Mouse (Mus musculus) heart, embryonic 15.5 days (tissue): ENCODE results near the gene Arrdc2. TPM values are rescaled to one million over a fixed set of nuclear protein-coding genes. Genes with fewer than 3 reads are reported as not detected.
A peak's percentile ranks its signal among the peaks of the same experiment; 100 is the strongest.

ENCODE experiments used
- ATAC-seq: fragments of 200-750 bp; cut with Nextera tagmentation; replicated peaks from 2 replicates; pipeline ENCODE4 v1.8.0; 2017; ENCODE audit warnings: low read depth, moderate TSS enrichment; ENCODE audit not compliant: insufficient number of reproducible peaks, insufficient read depth, low FRiP score
- H3K27ac ChIP-seq: fragments of 300-500 bp; sonication (generic); 2 replicates; pipeline ENCODE4 v1.5.1; 2015; ENCODE audit warnings: mild to moderate bottlenecking, inconsistent platforms
- H3K27me3 ChIP-seq: fragments of 300-500 bp; sonication (generic); 2 replicates; pipeline ENCODE4 v1.6.1; 2015; ENCODE audit warnings: inconsistent platforms
- H3K36me3 ChIP-seq: fragments of 300-500 bp; sonication (generic); 2 replicates; pipeline ENCODE4 v1.6.1; 2015; ENCODE audit warnings: mild to moderate bottlenecking, inconsistent platforms
- H3K4me1 ChIP-seq: fragments of 300-500 bp; sonication (generic); replicated peaks from 2 replicates; pipeline ENCODE4 v1.6.1; 2015; ENCODE audit warnings: inconsistent platforms
- H3K4me2 ChIP-seq: fragments of 300-500 bp; sonication (generic); 2 replicates; pipeline ENCODE4 v1.6.1; 2015; ENCODE audit warnings: inconsistent platforms, mild to moderate bottlenecking, moderate library complexity
- H3K4me3 ChIP-seq: fragments of 300-500 bp; sonication (generic); 2 replicates; pipeline ENCODE4 v1.5.1; 2015; ENCODE audit warnings: mild to moderate bottlenecking, inconsistent platforms
- H3K9ac ChIP-seq: fragments of 300-500 bp; sonication (generic); 2 replicates; pipeline ENCODE4 v1.6.1; 2015; ENCODE audit warnings: mild to moderate bottlenecking, inconsistent platforms
- H3K9me3 ChIP-seq: fragments of 300-500 bp; sonication (generic); replicated peaks from 2 replicates; pipeline ENCODE4 v1.6.1; 2016; ENCODE audit warnings: inconsistent platforms
- WGBS: fragments of 180-500 bp; shearing (Covaris S2); methylation state at CpG from one replicate; pipeline ENCODE4 v1.1.7; 2015; ENCODE audit warnings: mixed read lengths; 5-methylcytosine and 5-hydroxymethylcytosine counted together
- polyA plus RNA-seq: library from polyadenylated mRNA; unstranded; fragments of >200 nt; fragmentation: Nextera tagmentation; extraction: Ambion mirVana; gene quantifications from 2 replicates; pipeline ENCODE4 v1.2.1, GENCODE M21; 2015

Arrdc2 gene
- 2.8 and 4.0 TPM in 2 replicates for polyA plus RNA-seq

GRCm38 (mm10) chr8:70839408-70840351, at the start of gene Arrdc2:
TSS of gene Arrdc2 (minus strand) at chr8:70839720.
- Histone ChIP-seq H3K9ac (peak within 1 kb of the TSS; percentile 84), H3K9me3 (no peaks in the 10 kb centered on the region), H3K4me2 (peak within 1 kb of the TSS; percentile 93), H3K36me3 (no peaks in the 10 kb centered on the region), H3K4me3 (peak within 1 kb of the TSS; percentile 63), H3K27me3 (peaks cover 8% of the 10 kb centered on the region; the same call in 1 of the 2 replicates), H3K4me1 (peaks cover 12% of the 10 kb centered on the region), H3K27ac (peak within 1 kb of the TSS; percentile 85)
- WGBS = 3% methylated on average over 55 of the region's 55 CpGs
- ATAC-seq = peak; percentile 96

GRCm38 (mm10) chr8:70887669-70888068, 48.1 kb upstream of the Arrdc2 start:
- Histone ChIP-seq H3K4me3 (no peak overlapping the region), H3K27me3 (peaks cover 43% of the 10 kb centered on the region), H3K36me3 (no peaks in the 10 kb centered on the region), H3K9me3 (no peaks in the 10 kb centered on the region; the same call in 1 of the 2 replicates), H3K4me2 (no peak overlapping the region), H3K9ac (no peak overlapping the region), H3K27ac (no peak overlapping the region), H3K4me1 (peaks cover 11% of the 10 kb centered on the region)
- WGBS = 4% methylated on average over 18 of the region's 18 CpGs
- ATAC-seq = no peak

GRCm38 (mm10) chr8:70885612-70886011, 46.1 kb upstream of the Arrdc2 start:
- H3K9ac ChIP-seq = no peak overlapping the region
- WGBS = 14% methylated on average over 12 of the region's 12 CpGs
- no peak overlapping the region for H3K4me3 ChIP-seq
- H3K4me2 ChIP-seq = no peak overlapping the region
- H3K27me3 ChIP-seq = peaks cover 25% of the 10 kb centered on the region
- no peaks in the 10 kb centered on the region for H3K9me3 ChIP-seq
- H3K36me3 ChIP-seq = no peaks in the 10 kb centered on the region
- no peak for ATAC-seq
- H3K27ac ChIP-seq = no peak overlapping the region
- peaks cover 7% of the 10 kb centered on the region for H3K4me1 ChIP-seq

- Histone ChIP-seq H3K4me3 (no peak overlapping the region), H3K9ac (no peak overlapping the region), H3K4me1 (peaks cover 17% of the 10 kb centered on the region), H3K27ac (no peak overlapping the region), H3K27me3 (peaks cover 18% of the 10 kb centered on the region; the same call in 1 of the 2 replicates), H3K36me3 (no peaks in the 10 kb centered on the region), H3K4me2 (no peak overlapping the region), H3K9me3 (no peaks in the 10 kb centered on the region)
- no peak for ATAC-seq
- 73% methylated on average over 10 of the region's 10 CpGs for WGBS
Observed at GRCm38 (mm10) chr8:70884683-70885082, 45.2 kb upstream of the Arrdc2 start.

GRCm38 (mm10) chr8:70884186-70884585, 44.7 kb upstream of the Arrdc2 start:
- Histone ChIP-seq H3K27me3 (peaks cover 15% of the 10 kb centered on the region; the same call in 1 of the 2 replicates), H3K4me3 (no peak overlapping the region), H3K36me3 (no peaks in the 10 kb centered on the region), H3K27ac (no peak overlapping the region), H3K9me3 (no peaks in the 10 kb centered on the region), H3K4me1 (peaks cover 17% of the 10 kb centered on the region), H3K4me2 (no peak overlapping the region), H3K9ac (no peak overlapping the region)
- 78% methylated on average over 4 of the region's 4 CpGs for WGBS
- no peak for ATAC-seq

GRCm38 (mm10) chr8:70880546-70880945, 41.0 kb upstream of the Arrdc2 start:
- WGBS = 15% methylated on average over 11 of the region's 11 CpGs
- ATAC-seq = no peak
- no peak overlapping the region for H3K4me2 ChIP-seq
- H3K27me3 ChIP-seq = peaks cover 3% of the 10 kb centered on the region; the same call in 1 of the 2 replicates
- H3K9ac ChIP-seq = no peak overlapping the region
- H3K4me1 ChIP-seq = peaks cover 17% of the 10 kb centered on the region
- no peak overlapping the region for H3K4me3 ChIP-seq
- no peaks in the 10 kb centered on the region for H3K36me3 ChIP-seq
- H3K9me3 ChIP-seq = no peaks in the 10 kb centered on the region
- H3K27ac ChIP-seq = 0 out of 2 replicates have a peak overlapping the region, but pooled peaks have one; percentile 13

GRCm38 (mm10) chr8:70880126-70880525, 40.6 kb upstream of the Arrdc2 start:
- no peak overlapping the region for H3K4me2 ChIP-seq
- H3K36me3 ChIP-seq = no peaks in the 10 kb centered on the region
- peaks cover 17% of the 10 kb centered on the region for H3K4me1 ChIP-seq
- H3K4me3 ChIP-seq = no peak overlapping the region
- H3K9me3 ChIP-seq = no peaks in the 10 kb centered on the region
- WGBS = 3% methylated on average over 4 of the region's 4 CpGs
- H3K27me3 ChIP-seq = peaks cover 3% of the 10 kb centered on the region; the same call in 1 of the 2 replicates
- no peak overlapping the region for H3K9ac ChIP-seq
- no peak for ATAC-seq
- H3K27ac ChIP-seq = 0 out of 2 replicates have a peak overlapping the region, but pooled peaks have one; percentile 13

- Histone ChIP-seq H3K4me3 (no peak overlapping the region), H3K9ac (no peak overlapping the region), H3K27me3 (peaks cover 3% of the 10 kb centered on the region; the same call in 1 of the 2 replicates), H3K36me3 (no peaks in the 10 kb centered on the region), H3K27ac (no peak overlapping the region), H3K4me1 (peaks cover 14% of the 10 kb centered on the region), H3K9me3 (no peaks in the 10 kb centered on the region), H3K4me2 (no peak overlapping the region)
- WGBS = 55% methylated on average over 4 of the region's 4 CpGs
- ATAC-seq = no peak
Observed at GRCm38 (mm10) chr8:70879500-70879899, 40.0 kb upstream of the Arrdc2 start.

GRCm38 (mm10) chr8:70878178-70878577, 38.7 kb upstream of the Arrdc2 start:
- WGBS = 26% methylated on average over 2 of the region's 2 CpGs
- no peaks in the 10 kb centered on the region for H3K36me3 ChIP-seq
- peaks cover 3% of the 10 kb centered on the region; the same call in 1 of the 2 replicates for H3K27me3 ChIP-seq
- no peak for ATAC-seq
- peaks cover 18% of the 10 kb centered on the region for H3K4me1 ChIP-seq
- no peak overlapping the region for H3K27ac ChIP-seq
- no peak overlapping the region for H3K9ac ChIP-seq
- H3K9me3 ChIP-seq = no peaks in the 10 kb centered on the region
- H3K4me3 ChIP-seq = no peak overlapping the region
- no peak overlapping the region for H3K4me2 ChIP-seq

- Histone ChIP-seq H3K9me3 (no peaks in the 10 kb centered on the region), H3K4me3 (no peak overlapping the region), H3K27ac (no peak overlapping the region), H3K36me3 (no peaks in the 10 kb centered on the region), H3K27me3 (no peaks in the 10 kb centered on the region), H3K4me1 (peaks cover 23% of the 10 kb centered on the region), H3K4me2 (no peak overlapping the region), H3K9ac (no peak overlapping the region)
- 50% methylated on average over 4 of the region's 4 CpGs for WGBS
- ATAC-seq = no peak
Observed at GRCm38 (mm10) chr8:70876382-70876781, 36.9 kb upstream of the Arrdc2 start.

GRCm38 (mm10) chr8:70874441-70874840, 34.9 kb upstream of the Arrdc2 start:
- H3K9me3 ChIP-seq = no peaks in the 10 kb centered on the region
- H3K36me3 ChIP-seq = no peaks in the 10 kb centered on the region
- H3K9ac ChIP-seq = no peak overlapping the region
- ATAC-seq = no peak
- no peak overlapping the region for H3K27ac ChIP-seq
- H3K4me1 ChIP-seq = peaks cover 13% of the 10 kb centered on the region
- H3K4me3 ChIP-seq = no peak overlapping the region
- 87% methylated on average over 13 of the region's 13 CpGs for WGBS
- no peak overlapping the region for H3K4me2 ChIP-seq
- H3K27me3 ChIP-seq = no peaks in the 10 kb centered on the region
